ENCODE assay signal across 37 mouse cellular contexts in the genomic region with DNA sequence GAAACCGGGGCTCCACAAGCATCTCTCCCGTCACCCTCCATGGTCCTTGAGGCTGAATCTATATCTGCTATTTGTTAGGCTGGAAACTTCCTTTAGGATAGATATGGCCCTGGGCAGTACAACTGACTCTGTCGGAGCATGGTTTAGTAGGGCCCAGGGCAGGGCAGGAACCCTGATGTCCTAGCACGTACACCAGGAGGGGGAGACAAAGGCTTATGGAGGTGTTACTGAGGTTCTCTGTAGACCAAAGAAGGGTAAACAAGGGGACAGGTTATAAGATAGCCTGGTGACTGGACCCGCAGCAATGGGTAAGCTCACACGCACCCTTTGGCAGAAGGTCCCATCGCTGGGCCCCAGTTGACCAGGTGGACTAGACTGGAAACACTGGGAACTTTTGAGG. TPM values are rescaled to one million over a fixed set of nuclear protein-coding genes. Genes with fewer than 3 reads are reported as not detected.
A peak's percentile ranks its signal among the peaks of the same experiment; 100 is the strongest.
DNase-seq lines count a peak whose midpoint lies in the region; ATAC-seq and TF ChIP-seq lines count a peak whose summit lies in the region.
"Had no signal": no experiment of that assay in that cellular context is flagged by ENCODE, and none has a peak within 500 bp of the region (broad histone marks: within the 10 kb centered on the region; RNA-seq: fewer than 3 reads in every experiment).

No protein-coding gene starts in this region.

- no peak for TF ChIP-seq EP300 in stomach, postnatal 0 days (optimal IDR thresholded peaks at IDR 0.05)

- H3K9ac ChIP-seq in limb, embryonic 15.5 days, result no peak overlapping the region
- no peak overlapping the region for H3K9ac ChIP-seq in midbrain, postnatal 0 days (replicated peaks; ENCODE audit: low read length, poor library complexity, severe bottlenecking)
- H3K9ac ChIP-seq in midbrain, embryonic 15.5 days, result no peak overlapping the region
- no peak overlapping the region for H3K9ac ChIP-seq in stomach, postnatal 0 days (ENCODE audit: low read length)
- H3K9ac ChIP-seq: heart, embryonic 13.5 days; hindbrain, embryonic 14.5 days; stomach, embryonic 15.5 days had no signal

- WGBS in limb, embryonic 15.5 days, result 69% methylated on average over 7 of the region's 7 CpGs
- WGBS in limb, embryonic 10.5 days, result 82% methylated on average over 7 of the region's 7 CpGs
- 87% methylated on average over 7 of the region's 7 CpGs for whole genome bisulfite sequencing in midbrain, postnatal 0 days
- 86% methylated on average over 7 of the region's 7 CpGs for WGBS in midbrain, embryonic 15.5 days
- 74% methylated on average over 7 of the region's 7 CpGs for WGBS in stomach, postnatal 0 days

- no peaks in the 10 kb centered on the region for H3K9me3 ChIP-seq in limb, embryonic 15.5 days
- no peaks in the 10 kb centered on the region for H3K9me3 ChIP-seq in limb, embryonic 10.5 days (replicated peaks)
- H3K9me3 ChIP-seq in midbrain, postnatal 0 days (ENCODE audit: low read length), result no peaks in the 10 kb centered on the region
- no peaks in the 10 kb centered on the region for H3K9me3 ChIP-seq in midbrain, embryonic 15.5 days
- H3K9me3 ChIP-seq in stomach, postnatal 0 days (ENCODE audit: control insufficient read depth, low read length), result no peaks in the 10 kb centered on the region
- H3K9me3 ChIP-seq: heart, embryonic 13.5 days; midbrain, embryonic 10.5 days; stomach, embryonic 15.5 days had no signal

- peaks cover 4% of the 10 kb centered on the region; the same call in 1 of the 2 replicates for H3K27me3 ChIP-seq in limb, embryonic 15.5 days
- peaks cover 42% of the 10 kb centered on the region for H3K27me3 ChIP-seq in limb, embryonic 10.5 days (ENCODE audit: low read depth, poor library complexity, severe bottlenecking)
- no peaks in the 10 kb centered on the region for H3K27me3 ChIP-seq in midbrain, postnatal 0 days (ENCODE audit: insufficient read depth, low read length)
- no peaks in the 10 kb centered on the region; the same call in 1 of the 2 replicates for H3K27me3 ChIP-seq in midbrain, embryonic 15.5 days (replicated peaks)
- H3K27me3 ChIP-seq in stomach, postnatal 0 days (ENCODE audit: control insufficient read depth, insufficient read depth, low read length), result no peaks in the 10 kb centered on the region; the same call in 1 of the 2 replicates
- H3K27me3 ChIP-seq: stomach, embryonic 15.5 days had no signal

- intact Hi-C loops in gastrocnemius, adult 2 months (cut with DNase I), result no loop called here

- DNase-seq in gastrocnemius, adult 2 months, result no peak
- no peak for DNase-seq in gastrocnemius, adult 18-20 months (ENCODE audit: low spot score)
- DNase-seq in limb, embryonic 10.5 days (ENCODE audit: low spot score), result no peak
- no peak for DNase-seq in midbrain, postnatal 0 days (ENCODE audit: low spot score)
- no peak for DNase-seq in stomach, postnatal 0 days (ENCODE audit: low spot score)
- DNase-seq: adrenal gland, adult 2 months; cerebellum, adult 18-20 months; kidney, adult 9 months; right cerebral cortex, postnatal 14 days; thymus, postnatal 14 days had no signal

- no peak overlapping the region for H3K4me2 ChIP-seq in limb, embryonic 15.5 days
- H3K4me2 ChIP-seq in midbrain, postnatal 0 days (ENCODE audit: low read depth, low read length, poor library complexity, severe bottlenecking), result no peak overlapping the region
- H3K4me2 ChIP-seq in midbrain, embryonic 15.5 days, result no peak overlapping the region
- no peak overlapping the region for H3K4me2 ChIP-seq in stomach, postnatal 0 days (replicated peaks; ENCODE audit: low read depth)
- H3K4me2 ChIP-seq: heart, embryonic 13.5 days; hindbrain, embryonic 14.5 days; stomach, embryonic 15.5 days had no signal

- H3K27ac ChIP-seq in gastrocnemius, adult 2 months, result no peak overlapping the region
- 0 out of 2 replicates have a peak overlapping the region, but pooled peaks have one; percentile 22 for H3K27ac ChIP-seq in limb, embryonic 15.5 days
- H3K27ac ChIP-seq in limb, embryonic 10.5 days, result no peak overlapping the region
- H3K27ac ChIP-seq in midbrain, postnatal 0 days (ENCODE audit: low read depth, low read length), result no peak overlapping the region
- H3K27ac ChIP-seq in midbrain, embryonic 15.5 days, result no peak overlapping the region
- no peak overlapping the region for H3K27ac ChIP-seq in stomach, postnatal 0 days (replicated peaks)
- H3K27ac ChIP-seq: heart, embryonic 13.5 days; hindbrain, embryonic 14.5 days; midbrain, embryonic 10.5 days; stomach, embryonic 15.5 days had no signal

- ATAC-seq in limb, embryonic 15.5 days (ENCODE audit: insufficient number of reproducible peaks, low FRiP score, low TSS enrichment, low read depth), result no peak
- no peak for ATAC-seq in midbrain, postnatal 0 days (ENCODE audit: low FRiP score)
- no peak for ATAC-seq in midbrain, embryonic 15.5 days (replicated peaks)
- no peak for ATAC-seq in stomach, postnatal 0 days (ENCODE audit: low FRiP score, low TSS enrichment)
- no peak for ATAC-seq in monocyte, adult 5-6 weeks (replicated peaks; ENCODE audit: insufficient number of reproducible peaks, low FRiP score, low TSS enrichment, poor library complexity, severe bottlenecking)
- ATAC-seq: activated CD4-positive, CD25-positive, alpha-beta regulatory T cell, adult 4 months; CD4-positive, CD25-positive, alpha-beta regulatory T cell, adult 4 months; forebrain, embryonic 14.5 days; midbrain, embryonic 16.5 days had no signal

- H3K4me3 ChIP-seq in gastrocnemius, adult 2 months, result no peak overlapping the region
- no peak overlapping the region for H3K4me3 ChIP-seq in limb, embryonic 15.5 days
- no peak overlapping the region for H3K4me3 ChIP-seq in limb, embryonic 10.5 days
- H3K4me3 ChIP-seq in midbrain, postnatal 0 days (ENCODE audit: low read depth, low read length), result no peak overlapping the region
- no peak overlapping the region for H3K4me3 ChIP-seq in midbrain, embryonic 15.5 days
- no peak overlapping the region for H3K4me3 ChIP-seq in stomach, postnatal 0 days (ENCODE audit: low read depth, low read length)
- H3K4me3 ChIP-seq: heart, embryonic 13.5 days; midbrain, embryonic 10.5 days; stomach, embryonic 15.5 days had no signal

- TF ChIP-seq CTCF in gastrocnemius, adult 2 months (IDR thresholded peaks at IDR 0.05), result 0 out of 2 replicates have a peak, but pooled peaks have one; percentile 2
- 0 out of 2 replicates have a peak, but pooled peaks have one; percentile 7 for TF ChIP-seq CTCF in midbrain, postnatal 0 days (IDR thresholded peaks at IDR 0.05)
- peak; percentile 45 for TF ChIP-seq CTCF in stomach, postnatal 0 days (IDR thresholded peaks at IDR 0.05; ENCODE audit: low read depth)

- H3K4me1 ChIP-seq in limb, embryonic 15.5 days, result peaks cover 48% of the 10 kb centered on the region
- H3K4me1 ChIP-seq in limb, embryonic 10.5 days, result peaks cover 38% of the 10 kb centered on the region
- H3K4me1 ChIP-seq in midbrain, postnatal 0 days (ENCODE audit: insufficient read depth, low read length), result 0 out of 2 replicates have a peak, but pooled peaks cover 2% of the 10 kb centered on the region
- peaks cover 14% of the 10 kb centered on the region for H3K4me1 ChIP-seq in midbrain, embryonic 15.5 days
- H3K4me1 ChIP-seq in stomach, postnatal 0 days (replicated peaks; ENCODE audit: control insufficient read depth, insufficient read depth), result no peaks in the 10 kb centered on the region; the same call in 1 of the 2 replicates

- H3K36me3 ChIP-seq in limb, embryonic 15.5 days, result no peaks in the 10 kb centered on the region
- no peaks in the 10 kb centered on the region for H3K36me3 ChIP-seq in limb, embryonic 10.5 days
- no peaks in the 10 kb centered on the region for H3K36me3 ChIP-seq in midbrain, postnatal 0 days (ENCODE audit: insufficient read depth, low read length)
- no peaks in the 10 kb centered on the region for H3K36me3 ChIP-seq in midbrain, embryonic 15.5 days (replicated peaks)
- no peaks in the 10 kb centered on the region for H3K36me3 ChIP-seq in stomach, postnatal 0 days (ENCODE audit: control insufficient read depth, insufficient read depth, low read length)
- H3K36me3 ChIP-seq: heart, embryonic 13.5 days; midbrain, embryonic 10.5 days; stomach, embryonic 15.5 days had no signal

RNA-seq across cellular contexts. Expression of a gene that starts 19.4 kb away (rescaled TPM):
- not detected for total RNA-seq in gastrocnemius, adult 2 months (2021)
- total RNA-seq in gastrocnemius, adult 18-20 months (2021), result not detected
- not detected in 2 replicates for polyA plus RNA-seq in limb, embryonic 15.5 days (2015; fragmentation: Nextera tagmentation; extraction: Ambion mirVana)
- polyA plus RNA-seq in limb, embryonic 10.5 days (2016; fragmentation: Nextera tagmentation; extraction: Ambion mirVana), result not detected in 2 replicates
- total RNA-seq in midbrain, postnatal 0 days (2014; rRNA removed), result not detected in 2 replicates
- not detected in 2 replicates for polyA plus RNA-seq in midbrain, postnatal 0 days (2015; fragmentation: Nextera tagmentation; extraction: Ambion mirVana)
- polyA plus RNA-seq in midbrain, embryonic 15.5 days (2015; fragmentation: Nextera tagmentation; extraction: Ambion mirVana), result not detected in 2 replicates
- not detected in 2 replicates for polyA plus RNA-seq in stomach, postnatal 0 days (2015; fragmentation: Nextera tagmentation; extraction: Ambion mirVana)
- not detected in 3 replicates for total RNA-seq in monocyte, adult 5-6 weeks (2017)
- total RNA-seq: adrenal gland, adult 2 months; adrenal gland, postnatal 36 days; gastrocnemius, adult 8-10 months; gastrocnemius, postnatal 4 days; heart, adult 8-10 months; heart, postnatal 10 days; hematopoietic stem cell, adult 5-6 weeks; layer of hippocampus, postnatal 14 days; left cerebral cortex, adult 8-10 months; left cerebral cortex, postnatal 36 days; megakaryocyte progenitor cell, adult 5-6 weeks had no signal
- polyA plus RNA-seq: activated CD4-positive, CD25-positive, alpha-beta regulatory T cell, adult 4 months; adrenal gland, adult 2 months; brain, embryonic 14.5 days; CD4-positive, CD25-positive, alpha-beta regulatory T cell, adult 4 months; cortical plate, adult 2 months; forebrain, embryonic 14.5 days; heart, embryonic 13.5 days; hindbrain, embryonic 14.5 days; limb, embryonic 14.5 days; liver, embryonic 16.5 days; midbrain, embryonic 10.5 days; midbrain, embryonic 16.5 days; neural tube, embryonic 14.5 days; stomach, embryonic 15.5 days; urinary bladder, adult 2 months had no signal

RNA-seq across cellular contexts. Expression of a gene that starts 31.6 kb away (rescaled TPM):
- total RNA-seq in gastrocnemius, adult 2 months (2021), result 1 to 10 TPM in 1 of 2 experiments, under 1 TPM in 1; 0.99 to 1.3 TPM
- 1 to 10 TPM in 1 of 2 experiments, under 1 TPM in 1; 0.82 to 1.1 TPM for total RNA-seq in gastrocnemius, adult 18-20 months (2021)
- polyA plus RNA-seq in limb, embryonic 15.5 days (2015; fragmentation: Nextera tagmentation; extraction: Ambion mirVana), result 82.6 and 110 TPM in 2 replicates
- polyA plus RNA-seq in limb, embryonic 10.5 days (2016; fragmentation: Nextera tagmentation; extraction: Ambion mirVana), result 36.3 and 49.2 TPM in 2 replicates
- 14.6 and 20.8 TPM in 2 replicates for total RNA-seq in midbrain, postnatal 0 days (2014; rRNA removed)
- 7.9 and 8.3 TPM in 2 replicates for polyA plus RNA-seq in midbrain, postnatal 0 days (2015; fragmentation: Nextera tagmentation; extraction: Ambion mirVana)
- 8.7 and 9.2 TPM in 2 replicates for polyA plus RNA-seq in midbrain, embryonic 15.5 days (2015; fragmentation: Nextera tagmentation; extraction: Ambion mirVana)
- 10.5 and 10.6 TPM in 2 replicates for polyA plus RNA-seq in stomach, postnatal 0 days (2015; fragmentation: Nextera tagmentation; extraction: Ambion mirVana)
- total RNA-seq in monocyte, adult 5-6 weeks (2017), result 1.1 TPM in 1 of 3 replicates, not detected in the others
- total RNA-seq: hematopoietic stem cell, adult 5-6 weeks had no signal
- polyA plus RNA-seq: activated CD4-positive, CD25-positive, alpha-beta regulatory T cell, adult 4 months; CD4-positive, CD25-positive, alpha-beta regulatory T cell, adult 4 months had no signal

RNA-seq across cellular contexts. Expression of a gene that starts 35.2 kb away (rescaled TPM):
- not detected for total RNA-seq in gastrocnemius, adult 2 months (2021)
- not detected for total RNA-seq in gastrocnemius, adult 18-20 months (2021)
- not detected in 2 replicates for polyA plus RNA-seq in limb, embryonic 15.5 days (2015; fragmentation: Nextera tagmentation; extraction: Ambion mirVana)
- not detected in 2 replicates for polyA plus RNA-seq in limb, embryonic 10.5 days (2016; fragmentation: Nextera tagmentation; extraction: Ambion mirVana)
- not detected in 2 replicates for total RNA-seq in midbrain, postnatal 0 days (2014; rRNA removed)
- polyA plus RNA-seq in midbrain, postnatal 0 days (2015; fragmentation: Nextera tagmentation; extraction: Ambion mirVana), result not detected in 2 replicates
- not detected in 2 replicates for polyA plus RNA-seq in midbrain, embryonic 15.5 days (2015; fragmentation: Nextera tagmentation; extraction: Ambion mirVana)
- polyA plus RNA-seq in stomach, postnatal 0 days (2015; fragmentation: Nextera tagmentation; extraction: Ambion mirVana), result not detected in 2 replicates
- total RNA-seq in monocyte, adult 5-6 weeks (2017), result not detected in 3 replicates
- total RNA-seq: adrenal gland, adult 2 months; adrenal gland, postnatal 36 days; gastrocnemius, adult 8-10 months; gastrocnemius, postnatal 4 days; heart, adult 8-10 months; heart, postnatal 10 days; hematopoietic stem cell, adult 5-6 weeks; layer of hippocampus, postnatal 14 days; left cerebral cortex, adult 8-10 months; left cerebral cortex, postnatal 36 days; megakaryocyte progenitor cell, adult 5-6 weeks had no signal
- polyA plus RNA-seq: adrenal gland, adult 2 months; brain, embryonic 14.5 days; CD4-positive, CD25-positive, alpha-beta regulatory T cell, adult 4 months; cortical plate, adult 2 months; forebrain, embryonic 14.5 days; heart, embryonic 13.5 days; hindbrain, embryonic 14.5 days; limb, embryonic 14.5 days; liver, embryonic 16.5 days; midbrain, embryonic 10.5 days; midbrain, embryonic 16.5 days; neural tube, embryonic 14.5 days; stomach, embryonic 15.5 days; urinary bladder, adult 2 months had no signal

RNA-seq across cellular contexts. Expression of a gene that starts 36.9 kb away (rescaled TPM):
- total RNA-seq in gastrocnemius, adult 2 months (2021), result 1,000 to 10,000 TPM in 1 of 2 experiments, 100 to 1,000 TPM in 1; 528 to 1,790 TPM
- 100 to 1,000 TPM; 624 to 860 TPM for total RNA-seq in gastrocnemius, adult 18-20 months (2021)
- 16.3 and 125 TPM in 2 replicates for polyA plus RNA-seq in limb, embryonic 15.5 days (2015; fragmentation: Nextera tagmentation; extraction: Ambion mirVana)
- 1.7 and 3.5 TPM in 2 replicates for polyA plus RNA-seq in limb, embryonic 10.5 days (2016; fragmentation: Nextera tagmentation; extraction: Ambion mirVana)
- 0.66 TPM in 1 of 2 replicates, not detected in the other for total RNA-seq in midbrain, postnatal 0 days (2014; rRNA removed)
- polyA plus RNA-seq in midbrain, postnatal 0 days (2015; fragmentation: Nextera tagmentation; extraction: Ambion mirVana), result 0.29 TPM in 1 of 2 replicates, not detected in the other
- polyA plus RNA-seq in midbrain, embryonic 15.5 days (2015; fragmentation: Nextera tagmentation; extraction: Ambion mirVana), result 0.56 and 2.0 TPM in 2 replicates
- polyA plus RNA-seq in stomach, postnatal 0 days (2015; fragmentation: Nextera tagmentation; extraction: Ambion mirVana), result 0.11 and 0.27 TPM in 2 replicates
- total RNA-seq in monocyte, adult 5-6 weeks (2017), result 0.49 TPM in 1 of 3 replicates, not detected in the others
- total RNA-seq: hematopoietic stem cell, adult 5-6 weeks; layer of hippocampus, postnatal 14 days; megakaryocyte progenitor cell, adult 5-6 weeks had no signal
- polyA plus RNA-seq: activated CD4-positive, CD25-positive, alpha-beta regulatory T cell, adult 4 months; adrenal gland, adult 2 months; CD4-positive, CD25-positive, alpha-beta regulatory T cell, adult 4 months; urinary bladder, adult 2 months had no signal

RNA-seq across cellular contexts. Expression of a gene that starts 47.9 kb away (rescaled TPM):
- total RNA-seq in gastrocnemius, adult 2 months (2021), result not detected
- total RNA-seq in gastrocnemius, adult 18-20 months (2021), result not detected
- polyA plus RNA-seq in limb, embryonic 15.5 days (2015; fragmentation: Nextera tagmentation; extraction: Ambion mirVana), result not detected in 2 replicates
- not detected in 2 replicates for polyA plus RNA-seq in limb, embryonic 10.5 days (2016; fragmentation: Nextera tagmentation; extraction: Ambion mirVana)
- total RNA-seq in midbrain, postnatal 0 days (2014; rRNA removed), result not detected in 2 replicates
- polyA plus RNA-seq in midbrain, postnatal 0 days (2015; fragmentation: Nextera tagmentation; extraction: Ambion mirVana), result 0.11 and 0.31 TPM in 2 replicates
- not detected in 2 replicates for polyA plus RNA-seq in midbrain, embryonic 15.5 days (2015; fragmentation: Nextera tagmentation; extraction: Ambion mirVana)
- 0.04 TPM in 1 of 2 replicates, not detected in the other for polyA plus RNA-seq in stomach, postnatal 0 days (2015; fragmentation: Nextera tagmentation; extraction: Ambion mirVana)
- total RNA-seq in monocyte, adult 5-6 weeks (2017), result not detected in 3 replicates
- total RNA-seq: adrenal gland, adult 2 months; adrenal gland, postnatal 36 days; gastrocnemius, adult 8-10 months; gastrocnemius, postnatal 4 days; heart, adult 8-10 months; heart, postnatal 10 days; hematopoietic stem cell, adult 5-6 weeks; megakaryocyte progenitor cell, adult 5-6 weeks had no signal
- polyA plus RNA-seq: activated CD4-positive, CD25-positive, alpha-beta regulatory T cell, adult 4 months; adrenal gland, adult 2 months; brain, embryonic 14.5 days; CD4-positive, CD25-positive, alpha-beta regulatory T cell, adult 4 months; forebrain, embryonic 14.5 days; heart, embryonic 13.5 days; hindbrain, embryonic 14.5 days; limb, embryonic 14.5 days; liver, embryonic 16.5 days; midbrain, embryonic 10.5 days; midbrain, embryonic 16.5 days; neural tube, embryonic 14.5 days; stomach, embryonic 15.5 days; urinary bladder, adult 2 months had no signal
